Mouse (Mus musculus): Measurements from ENCODE around the gene Mcoln1.

The Mcoln1 gene

DNA sequence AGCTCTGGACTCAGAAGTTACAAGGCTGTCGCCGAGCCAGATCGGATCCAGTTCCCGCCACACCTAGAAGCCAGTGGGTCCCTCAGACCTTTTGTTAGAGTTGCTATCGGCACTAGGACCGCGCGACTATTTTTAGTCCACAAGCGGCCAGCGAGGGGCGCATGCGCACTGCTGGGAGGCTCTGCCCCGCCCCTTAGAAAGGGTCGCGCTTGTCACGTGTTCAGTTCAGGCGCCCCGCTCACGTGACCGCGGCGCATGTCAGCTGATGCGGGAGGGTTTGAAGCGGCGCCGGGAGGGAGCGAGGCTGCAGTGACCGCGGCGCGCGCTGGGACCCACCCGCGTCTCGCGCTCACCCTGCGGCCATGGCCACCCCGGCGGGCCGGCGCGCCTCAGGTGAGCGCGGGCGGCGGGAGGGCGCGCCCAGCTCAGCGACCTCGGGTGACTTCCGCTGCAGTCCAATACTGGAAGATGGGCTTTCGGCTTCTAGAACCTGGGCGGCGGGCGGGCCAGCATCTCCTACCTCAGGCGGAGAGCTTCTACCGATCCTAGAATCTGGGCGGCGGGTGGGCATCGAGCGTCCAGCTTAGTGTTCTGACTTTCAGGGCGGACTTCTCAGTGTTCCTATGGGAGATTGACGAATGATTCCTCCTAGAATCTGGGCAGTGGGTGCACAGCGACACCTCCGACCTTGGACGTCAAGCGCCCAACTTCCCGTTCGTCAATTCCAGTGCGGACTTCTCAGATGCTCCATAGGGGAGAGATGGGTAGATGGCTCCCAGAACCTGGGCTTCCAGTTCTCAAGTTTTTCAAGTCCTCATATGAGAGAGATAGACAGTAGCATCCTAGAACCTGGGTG lies at the start of gene Mcoln1:
TSS of gene Mcoln1 (plus strand) at position 223 of the 856 bp plus-strand sequence.
- in situ Hi-C loops (cut with MboI, MseI) = no loop called here

DNA sequence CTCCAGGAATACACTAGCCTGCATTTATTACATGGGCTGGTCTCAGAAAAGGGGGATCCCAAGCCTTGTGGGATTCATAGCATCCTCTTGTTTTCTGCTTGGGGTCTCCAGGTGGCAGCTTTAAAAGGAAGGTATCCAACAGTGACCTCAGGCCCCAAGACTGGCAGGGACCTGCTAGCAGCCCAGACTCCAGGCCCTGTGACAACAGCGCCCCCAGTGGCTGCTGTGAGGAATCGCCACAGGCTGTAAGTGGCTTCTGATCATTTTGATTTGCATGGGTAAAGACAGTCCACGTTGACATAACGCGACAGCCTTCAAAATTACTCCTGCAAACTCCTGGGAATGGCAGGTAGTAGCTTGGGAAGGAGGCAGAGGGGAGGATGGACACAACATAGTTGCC lies 49.6 kb upstream of the Mcoln1 start:
- in situ Hi-C loops (cut with MboI, MseI) = loop anchor here (5.0 kb wide), 1 partner anchor 83 kb away; no protein-coding TSS in a partner anchor

DNA sequence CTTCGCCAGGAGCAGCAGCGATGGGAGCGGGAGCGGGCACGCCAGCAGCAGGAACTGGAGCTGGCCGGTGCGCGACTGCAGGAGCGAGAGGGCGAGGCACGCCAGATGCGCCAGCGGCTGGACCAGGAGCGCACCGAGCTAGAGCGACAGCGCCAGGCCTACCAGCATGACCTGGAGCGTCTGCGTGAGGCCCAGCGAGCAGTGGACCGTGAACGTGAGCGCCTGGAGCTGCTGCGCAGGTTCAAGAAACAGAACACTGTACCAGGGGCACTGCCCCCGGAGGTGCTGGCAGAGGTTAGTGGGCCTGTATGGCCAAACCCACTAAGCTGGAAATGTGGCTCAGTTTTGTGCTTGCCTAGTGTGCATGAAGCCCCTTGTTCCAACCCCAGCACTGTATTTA lies 48.3 kb upstream of the Mcoln1 start:
- in situ Hi-C loops (cut with MboI, MseI) = loop anchor here (5.0 kb wide), 1 partner anchor 85 kb away; no protein-coding TSS in a partner anchor

DNA sequence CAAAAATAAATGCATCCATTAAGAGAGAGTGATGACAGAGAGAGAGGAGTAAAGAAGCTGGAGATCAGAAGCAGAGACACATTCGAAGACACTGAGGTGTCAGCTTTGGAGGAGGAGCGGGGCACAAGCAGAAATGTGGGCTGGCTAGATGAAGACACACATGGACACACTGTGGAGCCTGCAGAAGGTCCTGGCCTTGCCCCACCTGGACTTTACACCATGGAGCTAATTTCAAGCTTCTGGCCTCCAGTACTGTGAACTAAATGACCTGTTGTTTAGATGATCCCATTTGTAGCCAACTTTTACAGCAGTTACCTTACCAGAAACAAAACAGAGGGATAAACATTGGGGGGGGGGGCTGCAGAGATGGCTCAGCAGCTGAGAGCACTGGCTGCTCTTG lies 37.0 kb upstream of the Mcoln1 start:
- in situ Hi-C loops (cut with MboI, MseI) = no loop called here

DNA sequence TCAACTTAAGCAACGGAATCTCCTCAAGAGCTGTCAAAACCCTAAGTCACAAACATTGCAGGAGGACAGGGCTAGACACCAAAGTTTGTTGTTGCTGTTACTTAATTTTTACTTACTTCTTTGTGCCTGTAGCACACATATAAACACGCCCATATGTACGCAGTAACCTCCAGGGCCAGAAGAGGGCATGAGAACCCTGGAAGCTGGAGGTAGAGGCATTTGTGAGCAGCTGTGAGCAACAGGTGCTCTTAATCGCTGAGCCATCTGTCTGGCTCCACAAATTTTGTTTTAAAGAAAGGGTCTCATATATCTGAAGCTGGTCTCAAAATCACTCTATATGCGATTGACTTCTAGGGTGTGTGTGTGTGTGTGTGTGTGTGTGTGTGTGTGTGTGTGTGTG lies 35.9 kb upstream of the Mcoln1 start:
- in situ Hi-C loops (cut with MboI, MseI) = no loop called here

DNA sequence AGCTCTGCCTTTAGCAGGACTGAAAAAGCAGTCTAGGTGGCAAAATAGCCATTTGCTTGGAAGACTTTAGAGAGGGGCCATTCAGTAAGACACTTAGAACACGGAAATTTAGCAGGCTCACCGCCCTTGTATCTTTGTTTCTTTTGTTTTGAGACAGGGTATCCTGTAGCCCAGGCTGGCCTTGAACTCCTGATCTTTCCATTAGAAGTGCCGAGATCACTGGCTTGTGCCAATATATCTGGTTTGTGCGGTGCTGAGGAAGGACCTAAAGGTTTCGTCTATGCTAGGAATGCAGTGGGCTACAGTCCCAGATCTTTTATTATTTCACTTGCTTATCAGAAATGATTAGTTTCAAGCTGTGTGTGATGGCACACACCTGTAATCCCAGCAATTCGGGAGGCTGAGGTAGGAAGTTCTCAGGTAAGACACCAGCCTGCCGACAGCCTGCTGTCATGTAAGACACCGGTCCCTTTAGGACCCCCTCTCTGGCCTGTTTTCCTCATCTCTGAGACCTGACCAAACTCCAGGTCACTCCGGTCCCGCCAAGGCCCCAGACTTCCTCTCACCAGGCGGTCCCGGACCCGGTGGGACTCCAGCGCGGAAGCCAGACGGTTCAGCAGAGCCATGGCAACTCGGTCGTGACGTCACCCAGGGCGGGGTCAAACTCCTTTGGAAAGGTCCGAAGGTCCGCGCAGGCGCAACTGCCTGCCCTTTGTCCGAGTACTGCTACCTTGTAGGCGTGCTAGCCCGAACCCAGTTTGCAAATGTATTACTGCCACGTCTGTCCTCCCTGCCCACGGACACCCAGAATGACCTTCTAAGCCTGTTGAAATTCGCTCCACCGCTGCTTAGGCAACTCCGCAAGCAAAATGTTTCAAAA lies 33.0 kb upstream of the Mcoln1 start, which contains the start of gene Pex11g:
TSS of gene Pex11g (minus strand) at position 675 of the 880 bp plus-strand sequence.
- in situ Hi-C loops (cut with MboI, MseI) = no loop called here

DNA sequence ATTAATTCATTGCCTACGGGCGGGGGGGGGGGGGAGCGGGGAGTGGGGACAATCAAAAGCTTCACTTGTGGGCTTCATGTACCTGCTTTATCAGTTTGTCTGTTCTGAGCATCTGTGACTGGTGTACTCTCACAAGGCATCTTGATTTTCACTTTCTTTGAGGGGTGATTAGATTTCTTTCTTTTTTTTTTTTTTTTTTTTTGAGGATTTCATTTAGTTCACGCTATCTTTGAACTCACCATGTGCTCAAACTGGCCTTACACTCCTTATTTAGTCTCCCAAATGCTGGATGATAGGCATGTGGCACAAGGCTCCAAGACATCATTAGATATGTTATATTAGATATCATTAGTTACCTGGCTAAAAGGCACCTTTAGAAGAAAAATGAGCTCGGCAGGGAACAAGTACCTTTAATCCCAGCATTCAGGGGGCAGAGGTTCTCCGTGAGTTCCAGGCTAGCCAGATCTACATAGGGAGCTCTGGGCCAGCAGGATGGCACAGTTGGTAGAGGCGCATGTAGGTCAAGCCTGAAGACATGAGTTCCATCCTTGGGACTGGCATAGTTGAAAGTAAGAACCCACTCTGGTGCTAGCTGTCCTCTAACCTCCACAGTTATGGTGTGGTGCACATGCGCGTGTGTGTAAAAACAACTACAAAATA lies 32.2 kb upstream of the Mcoln1 start:
- in situ Hi-C loops (cut with MboI, MseI) = no loop called here

DNA sequence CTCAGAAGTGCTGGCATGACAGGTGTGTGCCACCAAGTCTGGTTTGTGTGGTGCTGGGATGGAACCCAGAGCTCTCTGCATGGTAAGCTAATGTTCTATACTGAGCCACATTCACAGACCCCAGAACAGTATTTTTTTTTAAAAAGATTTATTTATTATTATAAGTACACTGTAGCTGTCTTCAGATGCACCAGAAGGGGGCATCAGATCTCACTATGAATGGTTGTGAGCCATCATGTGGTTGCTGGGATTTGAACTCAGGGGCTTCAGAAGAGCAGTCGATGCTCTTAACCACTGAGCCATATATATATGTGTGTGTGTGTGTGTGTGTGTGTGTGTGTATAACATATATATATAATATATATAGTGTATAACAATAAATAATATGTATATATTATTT lies 31.4 kb upstream of the Mcoln1 start:
- in situ Hi-C loops (cut with MboI, MseI) = no loop called here

DNA sequence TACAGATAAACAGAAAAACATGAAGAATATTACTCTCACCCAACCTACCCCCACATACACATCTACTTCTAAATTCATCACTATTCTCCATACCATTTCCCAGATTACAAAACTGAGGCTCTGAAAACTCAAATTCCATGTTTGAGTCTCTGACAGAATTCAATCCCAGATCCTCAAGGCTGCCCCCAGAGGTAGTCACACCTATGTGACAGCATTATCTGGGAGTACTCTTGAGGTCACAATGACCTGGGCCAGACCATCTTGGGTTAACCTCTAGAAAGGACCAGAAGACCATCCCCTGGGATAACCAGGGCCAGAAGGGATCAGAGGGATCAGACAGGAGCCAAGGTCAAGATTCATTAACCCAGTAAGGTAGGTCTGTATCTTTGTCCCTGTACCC lies 29.7 kb upstream of the Mcoln1 start, which contains the start of gene Tex45:
TSS of gene Tex45 (plus strand) at position 301 of the 400 bp plus-strand sequence.
- in situ Hi-C loops (cut with MboI, MseI) = no loop called here

DNA sequence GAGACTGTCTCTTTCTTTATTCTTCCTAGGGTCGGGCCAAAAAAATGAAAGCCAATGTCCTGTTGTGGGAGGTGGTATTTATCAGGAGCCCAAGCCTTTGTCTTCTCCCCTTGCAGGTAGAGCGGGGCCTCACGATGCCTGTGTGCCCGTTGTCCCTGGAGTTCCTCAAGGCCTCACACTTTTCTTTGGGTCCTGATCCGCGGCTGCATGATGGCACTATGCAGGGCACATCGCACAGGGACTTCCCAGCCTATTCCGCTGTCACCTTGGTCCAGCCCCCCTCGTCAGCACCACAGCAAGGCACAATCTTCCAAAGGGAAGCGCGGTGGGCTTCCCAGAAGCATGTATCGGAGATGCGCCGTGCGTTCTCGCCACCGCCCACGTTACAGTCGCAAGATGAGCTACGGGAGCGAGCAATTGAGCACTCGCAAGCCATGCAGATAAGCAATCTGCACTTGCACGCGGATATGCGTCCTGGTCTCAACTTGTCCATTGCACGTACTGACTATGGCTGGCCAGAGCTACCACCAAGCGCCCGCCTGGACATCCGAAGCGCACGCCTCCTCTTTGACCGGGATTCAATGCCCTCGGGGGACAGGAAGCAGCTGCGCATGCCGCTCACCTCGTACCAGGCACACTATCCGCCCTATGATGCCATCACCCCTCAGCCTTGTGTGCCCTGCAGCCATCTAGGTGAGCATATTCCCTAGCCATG lies 24.4 kb upstream of the Mcoln1 start:
- in situ Hi-C loops (cut with MboI, MseI) = loop anchor here (25.0 kb wide), 1 partner anchor 1136 kb away; the partner anchor contains the start of gene Zfp958

DNA sequence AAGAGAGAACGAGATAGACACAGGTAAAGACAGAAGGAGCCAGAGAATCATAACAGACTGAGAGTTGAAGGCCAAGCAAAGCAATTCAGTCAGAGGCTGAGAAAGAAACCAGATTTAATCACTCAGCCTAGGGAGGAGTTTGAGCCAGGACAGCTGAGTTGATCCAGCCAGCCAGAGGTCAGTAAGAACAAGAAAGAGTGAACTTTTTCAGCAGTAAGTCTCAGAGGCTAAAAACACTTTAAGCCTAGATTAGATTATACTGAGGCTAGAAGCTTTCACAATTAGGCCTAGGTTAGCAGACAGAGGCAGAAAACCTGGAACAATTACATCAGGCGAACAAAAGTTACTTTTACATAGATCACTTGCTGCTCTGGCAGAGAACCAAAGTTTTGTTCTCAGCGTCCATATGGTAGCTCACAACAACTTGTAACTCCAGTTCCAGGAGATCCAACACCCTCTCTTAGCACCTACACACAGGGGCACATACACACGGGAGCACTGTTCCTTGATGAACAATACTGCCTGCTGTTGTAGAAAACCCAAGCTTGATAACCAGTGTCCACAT lies 20.0 kb upstream of the Mcoln1 start:
- in situ Hi-C loops (cut with MboI, MseI) = loop anchor here (25.0 kb wide), 1 partner anchor 1132 kb away; the partner anchor contains the start of gene Zfp958

DNA sequence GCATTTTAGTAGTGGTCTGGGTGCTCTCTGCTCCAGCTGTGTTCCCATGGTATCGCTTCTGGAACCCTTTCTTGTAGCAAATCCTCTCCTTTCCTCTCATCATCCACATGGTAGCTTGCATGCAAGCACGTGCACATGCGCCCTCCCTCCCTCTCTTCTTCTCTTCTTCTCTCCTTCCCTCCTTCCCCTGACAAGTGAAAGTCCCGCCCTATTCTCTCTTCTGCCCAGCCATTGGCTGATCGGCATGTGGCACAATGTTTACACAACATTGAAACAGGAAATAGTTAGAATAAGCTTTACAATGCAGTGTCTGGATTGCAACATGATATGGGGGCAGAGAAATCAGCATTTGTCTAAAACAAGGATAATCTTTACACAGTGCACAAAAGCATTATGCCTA lies 18.7 kb upstream of the Mcoln1 start:
- in situ Hi-C loops (cut with MboI, MseI) = loop anchor here (25.0 kb wide), 1 partner anchor 1131 kb away; the partner anchor contains the start of gene Zfp958

DNA sequence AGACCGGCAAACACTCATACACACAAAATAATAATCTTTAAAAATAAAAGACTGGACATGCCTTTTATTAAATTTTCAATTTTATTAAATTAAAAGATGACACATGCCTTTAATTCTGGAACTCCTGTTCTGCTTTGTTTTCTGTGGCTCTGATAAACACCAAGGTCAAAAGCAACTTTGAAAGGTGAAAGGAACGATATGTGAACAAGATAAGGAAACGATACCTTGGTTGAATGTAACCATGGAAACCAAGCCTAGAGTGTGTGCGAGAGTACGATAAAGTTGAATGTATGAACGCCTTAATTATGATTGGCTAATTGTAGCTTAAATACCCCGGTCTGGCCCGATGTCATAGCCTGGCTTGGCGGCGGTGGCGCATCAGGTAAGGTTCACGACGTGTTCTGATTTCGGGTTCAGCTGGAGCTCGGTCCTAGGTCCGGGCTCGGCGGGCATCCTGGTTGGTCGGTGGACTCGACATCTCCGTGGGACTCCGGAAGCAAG lies 18.0 kb upstream of the Mcoln1 start:
- in situ Hi-C loops (cut with MboI, MseI) = loop anchor here (25.0 kb wide), 1 partner anchor 1130 kb away; the partner anchor contains the start of gene Zfp958

DNA sequence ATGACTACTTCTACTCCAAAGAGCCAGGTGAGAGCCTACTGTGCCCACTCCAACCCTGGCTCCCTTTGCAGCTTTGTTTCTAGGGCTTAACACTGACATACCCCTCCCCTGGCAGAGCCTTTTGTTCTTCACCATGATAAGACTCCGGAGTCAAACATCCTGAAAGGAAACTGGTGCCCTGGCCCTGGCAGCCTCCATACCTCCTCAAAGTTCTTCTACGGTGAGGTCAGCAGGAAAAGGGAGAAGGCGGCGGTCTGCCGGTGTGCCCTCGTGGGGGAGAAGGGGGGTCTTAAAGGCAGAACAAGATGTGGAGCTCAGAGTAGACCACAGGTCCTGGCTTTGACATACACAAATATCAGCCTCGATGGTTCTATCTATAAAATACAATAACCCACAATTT lies 16.7 kb upstream of the Mcoln1 start:
- in situ Hi-C loops (cut with MboI, MseI) = loop anchor here (25.0 kb wide), 1 partner anchor 1129 kb away; the partner anchor contains the start of gene Zfp958

DNA sequence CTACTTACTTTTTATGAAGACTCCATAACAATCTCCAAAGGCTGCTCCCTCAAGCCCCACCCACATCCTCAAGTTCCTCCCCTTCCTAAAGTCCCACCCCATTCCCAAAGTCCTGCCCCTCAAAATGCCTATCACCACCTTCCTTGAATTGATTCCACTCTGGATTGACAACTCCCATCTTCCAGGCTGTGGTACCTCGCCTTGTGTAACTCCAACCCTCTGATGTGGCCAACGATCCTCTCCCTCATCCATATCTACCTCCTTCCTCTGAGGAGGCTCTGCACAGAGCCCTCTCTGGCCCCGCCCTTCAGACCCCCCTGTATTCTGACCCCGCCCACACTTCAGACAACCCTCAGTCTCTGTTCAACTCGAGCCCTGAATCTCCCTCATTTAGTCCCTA lies 15.1 kb upstream of the Mcoln1 start:
- in situ Hi-C loops (cut with MboI, MseI) = loop anchor here (25.0 kb wide), 1 partner anchor 1127 kb away; the partner anchor contains the start of gene Zfp958

DNA sequence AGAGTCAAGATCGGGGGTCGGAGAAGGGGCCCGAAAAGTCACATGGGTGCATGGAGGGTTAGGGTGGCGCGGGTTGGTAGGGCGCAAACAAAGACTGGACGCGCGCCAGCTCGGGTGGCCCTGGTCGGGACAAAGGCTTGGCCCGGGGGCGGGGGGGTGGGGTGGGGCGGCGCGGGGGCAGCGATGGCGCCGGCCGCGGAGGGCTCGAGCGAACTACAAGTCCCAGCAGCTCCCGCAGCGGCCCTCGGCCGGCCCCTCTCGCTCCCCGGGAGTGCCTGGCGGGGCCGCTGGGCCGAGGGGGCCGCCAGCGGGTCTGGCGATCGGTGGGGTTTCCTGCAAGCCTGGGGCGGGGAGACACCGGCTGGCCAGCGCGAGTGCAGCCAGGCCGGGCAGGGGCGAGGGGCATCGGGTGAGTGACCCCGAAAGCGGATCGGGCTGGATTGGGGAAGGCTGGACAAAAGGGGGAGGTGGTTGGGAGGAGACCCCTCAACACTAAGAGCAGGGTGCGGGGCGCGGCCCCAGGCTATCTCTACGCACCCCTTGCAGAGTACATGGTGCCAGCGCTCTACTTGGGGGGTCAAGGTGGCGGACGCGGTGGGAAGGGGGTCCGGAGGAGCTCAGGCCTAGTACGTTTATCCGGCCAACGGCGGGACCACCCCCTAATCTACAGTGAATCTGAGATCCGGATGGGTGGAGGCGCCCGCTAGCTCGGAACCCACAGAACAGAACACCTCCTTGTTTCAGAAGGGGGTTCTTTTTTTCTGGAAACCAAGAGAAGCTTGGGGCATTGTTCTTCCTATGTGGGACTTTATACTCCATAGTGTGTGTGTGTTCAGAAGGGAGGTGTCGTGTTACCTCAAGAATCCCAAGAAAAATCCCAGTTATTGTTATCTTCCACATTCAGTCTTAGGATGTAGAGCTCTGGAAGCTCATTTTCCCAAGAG lies 7.1 kb upstream of the Mcoln1 start, which contains the start of gene Zfp358:
TSS of gene Zfp358 (plus strand) at position 238 of the 944 bp plus-strand sequence.
- in situ Hi-C loops (cut with MboI, MseI) = loop anchor here (10.0 to 25.0 kb wide), 2 partner anchors 762 to 1119 kb away; partner anchors contain the start of genes Ctxn1, Snapc2 and Zfp958

DNA sequence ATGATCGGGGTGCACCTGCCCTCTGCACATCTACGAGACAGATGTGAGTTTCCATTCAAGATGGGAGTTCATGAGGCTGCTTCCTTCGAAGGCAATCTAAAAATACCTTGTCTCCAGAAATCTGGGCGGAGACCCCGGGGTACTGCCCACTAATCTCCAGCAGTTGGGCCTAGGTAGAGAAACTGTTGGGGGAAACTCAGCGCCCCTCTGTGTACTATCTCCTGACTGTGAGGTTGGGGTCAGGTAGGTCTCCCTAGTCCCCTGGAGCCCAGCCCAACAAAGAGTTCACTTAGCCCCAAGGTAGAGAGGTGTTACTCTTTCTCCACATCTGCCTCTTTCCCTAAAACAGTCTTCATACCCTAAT lies 6.4 kb upstream of the Mcoln1 start:
- in situ Hi-C loops (cut with MboI, MseI) = loop anchor here (10.0 to 25.0 kb wide), 2 partner anchors 761 to 1118 kb away; partner anchors contain the start of genes Ctxn1, Snapc2 and Zfp958
